Mouse (Mus musculus): ENCODE results near the gene Ampd2.

GRCm38 (mm10) chr3:108070295-108071293, 15.9 kb downstream of the Ampd2 start:
- TF ChIP-seq CTCF (IDR thresholded peaks at IDR 0.05; ENCODE audit: extremely low read depth, insufficient read depth, low read length) = peak; percentile 70
- TF ChIP-seq POLR2A (IDR thresholded peaks at IDR 0.05; ENCODE audit: extremely low read depth, insufficient read depth, low read length) = no peak

All from cortical plate, adult 2 months (tissue).